ENCODE assay signal across 17 mouse cellular contexts in the genomic region with DNA sequence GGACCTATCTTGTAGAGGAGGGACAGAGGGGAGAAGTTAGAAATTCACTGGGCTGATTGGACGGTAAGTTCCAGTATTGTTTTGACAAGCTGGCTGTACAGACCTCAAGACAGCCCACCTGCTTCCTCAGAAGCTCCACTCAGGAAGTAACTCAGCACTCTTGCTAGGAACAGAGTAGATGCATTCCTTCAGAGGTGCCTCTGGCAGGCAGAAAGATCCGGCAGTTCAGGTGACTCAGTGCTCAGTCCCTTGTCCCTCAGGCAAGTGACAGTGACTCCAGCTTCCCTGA.
DNase-seq lines count a peak whose midpoint lies in the region; ATAC-seq lines count a peak whose summit lies in the region.
"Had no signal": no experiment of that assay in that cellular context is flagged by ENCODE, and none has a peak within 500 bp of the region (broad histone marks: within the 10 kb centered on the region; RNA-seq: fewer than 3 reads in every experiment).

No protein-coding gene starts in this region.

- DNase-seq in kidney, postnatal 4 days: no peak
- DNase-seq in neural tube, embryonic 10.5 days (ENCODE audit: extremely low spot score, low spot score): no peak
- no peak for DNase-seq in frontal cortex, postnatal 25 days (ENCODE audit: low spot score in 2 of 2)
- DNase-seq in layer of hippocampus, adult 9-10 months (ENCODE audit: low spot score): no peak
- DNase-seq: cerebellum, postnatal 14 days; gastrocnemius, postnatal 25 days; kidney, postnatal 14 days; retina, postnatal 1 day; thymus, postnatal 36 days had no signal

- WGBS in kidney, embryonic 15.5 days: 17% methylated on average over 2 of the region's 2 CpGs
- 76% methylated on average over 2 of the region's 2 CpGs for WGBS in neural tube, embryonic 15.5 days
- 15% methylated on average over 2 of the region's 2 CpGs for WGBS in stomach, embryonic 16.5 days

- H3K4me2 ChIP-seq in kidney, embryonic 15.5 days: no peak overlapping the region
- no peak overlapping the region for H3K4me2 ChIP-seq in neural tube, embryonic 15.5 days
- H3K4me2 ChIP-seq in stomach, embryonic 16.5 days (ENCODE audit: low read depth, low read length): no peak overlapping the region
- H3K4me2 ChIP-seq: embryonic facial prominence, embryonic 12.5 days; heart, embryonic 13.5 days; hindbrain, embryonic 14.5 days had no signal

- H3K36me3 ChIP-seq in kidney, embryonic 15.5 days: no peaks in the 10 kb centered on the region
- no peaks in the 10 kb centered on the region for H3K36me3 ChIP-seq in neural tube, embryonic 15.5 days
- H3K36me3 ChIP-seq in stomach, embryonic 16.5 days (ENCODE audit: control insufficient read depth, insufficient read depth, low read length): no peaks in the 10 kb centered on the region
- H3K36me3 ChIP-seq: embryonic facial prominence, embryonic 12.5 days; heart, embryonic 13.5 days had no signal

- no peak overlapping the region for H3K9ac ChIP-seq in kidney, embryonic 15.5 days
- H3K9ac ChIP-seq in neural tube, embryonic 15.5 days (replicated peaks): no peak overlapping the region
- no peak overlapping the region for H3K9ac ChIP-seq in stomach, embryonic 16.5 days (ENCODE audit: low read length)
- H3K9ac ChIP-seq: embryonic facial prominence, embryonic 12.5 days; heart, embryonic 13.5 days; hindbrain, embryonic 14.5 days; liver, embryonic 14.5 days had no signal

- H3K4me1 ChIP-seq in kidney, embryonic 15.5 days: peaks cover 77% of the 10 kb centered on the region
- peaks cover 57% of the 10 kb centered on the region for H3K4me1 ChIP-seq in neural tube, embryonic 15.5 days
- H3K4me1 ChIP-seq in stomach, embryonic 16.5 days (ENCODE audit: control insufficient read depth, insufficient read depth, low read length): peaks cover 41% of the 10 kb centered on the region

- peak overlapping the region; percentile 92 for H3K27ac ChIP-seq in kidney, embryonic 15.5 days
- 0 out of 2 replicates have a peak overlapping the region, but pooled peaks have one; percentile 13 for H3K27ac ChIP-seq in neural tube, embryonic 15.5 days (replicated peaks)
- peak overlapping the region; percentile 47 for H3K27ac ChIP-seq in stomach, embryonic 16.5 days (ENCODE audit: low read length)
- H3K27ac ChIP-seq: embryonic facial prominence, embryonic 12.5 days; hindbrain, embryonic 14.5 days; liver, embryonic 14.5 days had no signal

- no peaks in the 10 kb centered on the region for H3K9me3 ChIP-seq in kidney, embryonic 15.5 days (replicated peaks)
- H3K9me3 ChIP-seq in neural tube, embryonic 15.5 days (replicated peaks): no peaks in the 10 kb centered on the region
- no peaks in the 10 kb centered on the region for H3K9me3 ChIP-seq in stomach, embryonic 16.5 days (replicated peaks; ENCODE audit: control insufficient read depth, low read length)
- H3K9me3 ChIP-seq: embryonic facial prominence, embryonic 12.5 days had no signal

- no peaks in the 10 kb centered on the region for H3K27me3 ChIP-seq in kidney, embryonic 15.5 days
- no peaks in the 10 kb centered on the region for H3K27me3 ChIP-seq in neural tube, embryonic 15.5 days (replicated peaks)
- no peaks in the 10 kb centered on the region for H3K27me3 ChIP-seq in stomach, embryonic 16.5 days (ENCODE audit: control insufficient read depth, insufficient read depth, low read length)
- H3K27me3 ChIP-seq: embryonic facial prominence, embryonic 12.5 days; heart, embryonic 13.5 days had no signal

- no peak overlapping the region for H3K4me3 ChIP-seq in kidney, embryonic 15.5 days (replicated peaks)
- H3K4me3 ChIP-seq in neural tube, embryonic 15.5 days (replicated peaks): no peak overlapping the region
- H3K4me3 ChIP-seq in stomach, embryonic 16.5 days (replicated peaks; ENCODE audit: low read length): no peak overlapping the region
- H3K4me3 ChIP-seq: embryonic facial prominence, embryonic 12.5 days; heart, embryonic 13.5 days had no signal

- peak; percentile 27 for ATAC-seq in kidney, embryonic 15.5 days (replicated peaks; ENCODE audit: low FRiP score)
- no peak for ATAC-seq in neural tube, embryonic 15.5 days (ENCODE audit: low FRiP score)
- ATAC-seq in granulocyte monocyte progenitor cell, adult 5-6 weeks (replicated peaks; ENCODE audit: poor library complexity, severe bottlenecking): peak; percentile 28
- ATAC-seq in stomach, embryonic 16.5 days (ENCODE audit: insufficient read depth, low FRiP score): no peak

Comparison
In these comparisons a context has a peak if more than half of its experiments do, and no peak if none do; other contexts are left out.
1. ATAC-seq: peak in kidney, embryonic 15.5 days (single experiment) and granulocyte monocyte progenitor cell, adult 5-6 weeks (single experiment); none in neural tube, embryonic 15.5 days (single experiment) and stomach, embryonic 16.5 days (single experiment).
2. H3K27ac ChIP-seq: peak in every context shown above with its lines; median percentile 92 in kidney, embryonic 15.5 days; 47 in stomach, embryonic 16.5 days; 13 in neural tube, embryonic 15.5 days.